Mouse (Mus musculus) testis, adult 2 months (tissue): ENCODE data around the gene Cstf1.

Experiments
- CTCF ChIP-seq: fragments of 200-500 bp; IDR thresholded peaks from 2 replicates; pipeline ENCODE4 v1.5.1; 2012; ENCODE audit warnings: low read depth, mild to moderate bottlenecking, inconsistent platforms, low read length, moderate library complexity; ENCODE audit not compliant: control insufficient read depth, insufficient read depth, insufficient replicate concordance
- POLR2A ChIP-seq: fragments of 200-500 bp; IDR thresholded peaks from 2 replicates; pipeline ENCODE4 v1.6.1; 2012; ENCODE audit warnings: low read depth, mild to moderate bottlenecking, inconsistent platforms, low read length, moderate library complexity; ENCODE audit not compliant: control insufficient read depth

DNA sequence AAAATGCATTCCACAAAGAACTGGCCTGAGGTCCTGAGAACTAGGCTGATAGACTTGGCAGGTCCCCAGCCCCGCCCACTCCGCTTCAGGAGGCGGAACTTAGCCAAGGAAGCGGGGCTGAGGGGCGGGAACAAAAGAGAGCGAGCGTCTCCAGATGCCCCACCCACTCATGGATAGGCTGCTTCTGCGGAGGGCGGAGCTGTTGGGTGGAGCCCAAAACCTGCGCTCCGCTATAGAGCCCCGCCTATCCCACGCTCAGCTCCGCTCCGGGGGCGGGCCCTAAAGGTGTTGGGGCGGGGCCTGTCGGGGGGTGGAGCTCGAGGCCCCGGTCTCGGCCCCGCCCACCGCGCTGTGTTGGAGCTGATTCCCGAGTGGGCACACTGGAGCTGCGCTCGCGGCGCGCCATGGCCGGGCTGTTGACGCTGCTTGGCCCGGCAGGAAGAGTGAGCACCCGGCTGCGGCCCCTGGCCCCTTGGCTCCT is 25.2 kb upstream of the Cstf1 start, which contains the start of gene Fam210b:
- no peak for TF ChIP-seq CTCF
- peak; percentile 67 for TF ChIP-seq POLR2A
